Mouse (Mus musculus) neural tube, embryonic 14.5 days (tissue): ENCODE measurements around the gene Slc1a2. TPM values are rescaled to one million over a fixed set of nuclear protein-coding genes. Genes with fewer than 3 reads are reported as not detected.

ENCODE experiments used
- ATAC-seq: fragments of 200-750 bp; cut with Nextera tagmentation; 2 replicates; pipeline ENCODE4 v1.8.0; 2017; ENCODE audit warnings: low read depth, mild to moderate bottlenecking, moderate TSS enrichment, moderate library complexity
- H3K27ac ChIP-seq: fragments of 300-500 bp; sonication (generic); 2 replicates; pipeline ENCODE4 v1.5.1; 2014; ENCODE audit warnings: low read depth, mild to moderate bottlenecking, control low read depth, low read length, moderate library complexity, mixed read lengths
- H3K27me3 ChIP-seq: fragments of 300-500 bp; sonication (generic); 2 replicates; pipeline ENCODE4 v1.6.1; 2014; ENCODE audit warnings: low read length; ENCODE audit not compliant: control insufficient read depth, insufficient read depth
- H3K36me3 ChIP-seq: fragments of 300-500 bp; sonication (generic); 2 replicates; pipeline ENCODE4 v1.6.1; 2014; ENCODE audit warnings: low read length, mixed read lengths; ENCODE audit not compliant: control insufficient read depth, insufficient read depth
- H3K4me1 ChIP-seq: fragments of 300-500 bp; sonication (generic); 2 replicates; pipeline ENCODE4 v1.6.1; 2014; ENCODE audit warnings: low read length; ENCODE audit not compliant: control insufficient read depth, insufficient read depth
- H3K4me2 ChIP-seq: fragments of 300-500 bp; sonication (generic); 2 replicates; pipeline ENCODE4 v1.6.1; 2014; ENCODE audit warnings: mild to moderate bottlenecking, low read depth, low read length, control low read depth
- H3K4me3 ChIP-seq: fragments of 300-500 bp; sonication (generic); 2 replicates; pipeline ENCODE4 v1.5.1; 2014; ENCODE audit warnings: low read depth, low read length, control low read depth, mixed read lengths
- H3K9ac ChIP-seq: fragments of 300-500 bp; sonication (generic); replicated peaks from 2 replicates; pipeline ENCODE4 v1.6.1; 2014; ENCODE audit warnings: low read depth, mild to moderate bottlenecking, control low read depth, low read length, mixed read lengths
- H3K9me3 ChIP-seq: fragments of 300-500 bp; sonication (generic); 2 replicates; pipeline ENCODE4 v1.6.1; 2016; ENCODE audit warnings: low read length; ENCODE audit not compliant: control insufficient read depth
- WGBS: fragments of 180-500 bp; shearing (Covaris S2); extraction: QIAGEN DNeasy Blood & Tissue Kit; methylation state at CpG from one replicate; pipeline ENCODE4 v1.1.7; 2014; 5-methylcytosine and 5-hydroxymethylcytosine counted together
- polyA plus RNA-seq: library from polyadenylated mRNA; unstranded; fragments of >200 nt; fragmentation: Nextera tagmentation; extraction: Ambion mirVana; gene quantifications from 2 replicates; pipeline ENCODE4 v1.2.1, GENCODE M21; 2014

Gene Slc1a2
- polyA plus RNA-seq, 1 experiment from 2014 or later = 40.8 TPM

DNA sequence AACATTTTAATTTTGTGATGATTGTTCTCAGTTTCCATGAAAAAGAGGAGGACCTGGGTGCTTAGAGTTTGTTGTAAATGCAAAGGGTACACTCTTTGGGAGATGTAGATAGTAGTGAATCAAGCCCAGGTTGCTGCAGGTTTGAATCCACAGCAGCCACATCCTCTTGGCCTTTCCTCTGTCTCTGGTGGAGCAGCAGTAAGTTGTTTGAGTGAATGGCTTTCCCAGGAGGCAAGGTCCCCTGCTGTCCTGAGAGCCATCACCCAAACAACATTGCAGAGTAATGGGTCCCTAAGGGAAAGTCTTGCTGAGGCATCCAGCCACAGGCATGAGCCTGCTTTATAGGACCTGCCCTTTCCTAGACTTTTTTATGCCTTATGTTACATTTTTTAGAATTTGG lies 37.1 kb downstream of the Slc1a2 start:
- H3K9ac ChIP-seq = no peak overlapping the region
- no peaks in the 10 kb centered on the region for H3K36me3 ChIP-seq
- no peak overlapping the region for H3K27ac ChIP-seq
- no peak overlapping the region for H3K4me3 ChIP-seq
- H3K9me3 ChIP-seq = no peaks in the 10 kb centered on the region
- H3K27me3 ChIP-seq = no peaks in the 10 kb centered on the region
- H3K4me1 ChIP-seq = no peaks in the 10 kb centered on the region
- no peak for ATAC-seq
- H3K4me2 ChIP-seq = no peak overlapping the region

DNA sequence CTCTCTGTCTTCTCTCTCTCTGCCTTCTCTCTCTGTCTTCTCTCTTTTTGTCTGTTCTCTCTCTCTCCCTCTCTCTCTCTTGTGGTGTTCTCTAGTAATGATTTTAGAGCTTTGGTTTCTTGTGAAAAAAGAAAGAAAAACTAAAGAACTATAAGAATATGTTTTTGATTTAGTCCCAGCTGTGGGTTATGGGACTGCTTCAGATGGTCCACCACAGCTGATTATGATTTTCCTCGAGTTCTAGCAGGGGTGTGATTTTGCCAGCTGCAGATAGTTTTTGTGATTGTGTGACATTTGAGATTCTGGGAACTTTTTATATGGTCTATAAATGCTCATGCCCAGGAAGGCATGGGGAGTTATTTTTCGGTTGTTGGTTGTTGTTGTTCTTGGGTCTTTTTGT lies 39.3 kb downstream of the Slc1a2 start:
- Histone ChIP-seq H3K9me3 (no peaks in the 10 kb centered on the region), H3K4me3 (no peak overlapping the region), H3K4me2 (no peak overlapping the region), H3K4me1 (no peaks in the 10 kb centered on the region), H3K9ac (no peak overlapping the region), H3K36me3 (no peaks in the 10 kb centered on the region), H3K27me3 (no peaks in the 10 kb centered on the region), H3K27ac (no peak overlapping the region)
- no peak for ATAC-seq
- 75% methylated on average over 2 of the region's 2 CpGs for WGBS

DNA sequence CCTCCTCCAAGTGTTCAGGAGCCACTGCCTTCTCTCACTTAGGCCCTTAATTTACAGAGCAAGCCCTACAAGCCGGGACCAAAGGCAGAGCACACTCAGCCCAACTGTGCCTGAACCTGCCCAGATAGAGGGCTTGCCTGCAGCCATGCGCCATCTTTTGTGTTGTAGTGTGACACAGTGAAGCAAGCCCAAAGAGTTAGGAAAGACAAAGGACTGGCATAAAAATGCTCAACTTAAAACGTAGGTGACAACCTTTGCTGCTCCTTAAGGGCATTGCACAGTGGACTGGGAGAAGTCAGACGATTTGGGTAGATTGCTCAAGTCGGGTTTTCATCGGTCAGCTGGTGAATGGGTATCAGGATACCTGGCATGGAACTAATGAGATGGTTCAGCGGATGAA lies 41.5 kb downstream of the Slc1a2 start:
- Histone ChIP-seq H3K9me3 (no peaks in the 10 kb centered on the region), H3K36me3 (no peaks in the 10 kb centered on the region), H3K4me3 (no peak overlapping the region), H3K27me3 (no peaks in the 10 kb centered on the region), H3K4me1 (no peaks in the 10 kb centered on the region), H3K9ac (no peak overlapping the region), H3K27ac (no peak overlapping the region), H3K4me2 (no peak overlapping the region)
- 94% methylated on average over 7 of the region's 7 CpGs for WGBS
- ATAC-seq = no peak

DNA sequence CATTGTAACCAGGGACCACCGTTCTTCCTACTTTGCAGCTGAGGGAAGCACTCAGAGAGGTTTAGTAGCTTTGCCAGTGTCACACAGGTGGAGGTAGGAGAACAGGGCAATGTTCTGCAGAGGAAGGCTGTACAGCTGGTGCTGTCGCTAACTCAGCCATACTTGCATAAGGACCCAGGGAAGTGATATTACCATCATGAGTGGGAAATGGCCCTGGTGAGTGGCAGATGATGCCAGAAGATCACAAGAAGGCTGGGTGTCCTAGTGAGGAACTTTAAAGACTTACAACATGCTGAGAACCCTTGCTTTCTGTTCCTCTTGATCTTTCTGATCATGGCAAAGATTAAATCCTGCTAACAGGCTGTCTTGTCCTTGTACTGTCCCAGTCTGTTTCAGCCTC lies 42.2 kb downstream of the Slc1a2 start:
- H3K9me3 ChIP-seq = no peaks in the 10 kb centered on the region
- no peaks in the 10 kb centered on the region for H3K27me3 ChIP-seq
- H3K9ac ChIP-seq = no peak overlapping the region
- H3K4me2 ChIP-seq = no peak overlapping the region
- H3K4me1 ChIP-seq = no peaks in the 10 kb centered on the region
- no peak for ATAC-seq
- H3K36me3 ChIP-seq = no peaks in the 10 kb centered on the region
- WGBS = 100% methylated on average over 2 of the region's 2 CpGs
- no peak overlapping the region for H3K27ac ChIP-seq
- H3K4me3 ChIP-seq = no peak overlapping the region

DNA sequence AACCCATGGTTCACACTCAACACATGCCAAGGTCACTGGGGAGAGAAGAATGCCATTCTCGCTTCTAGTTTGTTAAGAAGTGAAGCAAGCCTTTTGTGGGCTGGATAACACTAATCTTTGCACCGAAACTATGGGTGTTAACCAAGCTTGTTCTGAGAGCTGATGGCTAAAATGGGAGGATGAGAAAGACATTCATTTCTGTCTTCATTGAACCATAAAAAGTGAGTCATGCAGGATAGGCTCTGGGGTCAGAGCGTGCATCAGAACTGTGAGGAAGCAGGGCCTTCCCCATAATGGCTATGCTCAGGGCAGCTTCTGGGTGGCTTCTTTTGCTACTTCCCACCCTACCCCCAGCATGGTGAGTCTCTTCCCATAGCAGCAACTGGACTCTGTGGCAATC lies 42.9 kb downstream of the Slc1a2 start:
- no peak overlapping the region for H3K27ac ChIP-seq
- H3K36me3 ChIP-seq = no peaks in the 10 kb centered on the region
- no peaks in the 10 kb centered on the region for H3K9me3 ChIP-seq
- no peak overlapping the region for H3K4me2 ChIP-seq
- WGBS = 92% methylated on average over 3 of the region's 3 CpGs
- no peak overlapping the region for H3K4me3 ChIP-seq
- ATAC-seq = no peak
- no peak overlapping the region for H3K9ac ChIP-seq
- H3K27me3 ChIP-seq = no peaks in the 10 kb centered on the region
- H3K4me1 ChIP-seq = no peaks in the 10 kb centered on the region

DNA sequence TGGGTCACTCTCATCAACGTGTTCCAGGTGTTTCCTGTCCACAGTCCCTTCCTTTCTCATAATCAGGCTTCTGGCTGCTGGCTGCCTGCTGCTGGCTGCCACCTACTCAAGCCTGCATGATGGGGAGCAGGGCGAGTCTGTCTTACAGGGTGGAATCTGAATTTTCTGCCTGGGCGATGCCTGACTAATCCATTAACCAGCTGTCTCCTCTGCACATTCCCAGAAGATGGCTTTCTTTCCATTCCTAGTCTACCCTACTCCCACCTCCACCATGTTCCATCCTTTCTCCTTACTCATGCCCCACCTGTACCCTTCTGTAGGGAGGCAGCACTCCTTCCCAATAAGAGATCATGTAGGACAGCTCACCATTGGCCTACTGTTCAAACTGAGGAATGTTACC lies 45.1 kb downstream of the Slc1a2 start:
- Histone ChIP-seq H3K27ac (no peak overlapping the region), H3K27me3 (no peaks in the 10 kb centered on the region), H3K4me3 (no peak overlapping the region), H3K4me1 (no peaks in the 10 kb centered on the region), H3K9ac (no peak overlapping the region), H3K36me3 (no peaks in the 10 kb centered on the region), H3K9me3 (no peaks in the 10 kb centered on the region), H3K4me2 (no peak overlapping the region)
- ATAC-seq = no peak
- 80% methylated on average over 3 of the region's 3 CpGs for WGBS

DNA sequence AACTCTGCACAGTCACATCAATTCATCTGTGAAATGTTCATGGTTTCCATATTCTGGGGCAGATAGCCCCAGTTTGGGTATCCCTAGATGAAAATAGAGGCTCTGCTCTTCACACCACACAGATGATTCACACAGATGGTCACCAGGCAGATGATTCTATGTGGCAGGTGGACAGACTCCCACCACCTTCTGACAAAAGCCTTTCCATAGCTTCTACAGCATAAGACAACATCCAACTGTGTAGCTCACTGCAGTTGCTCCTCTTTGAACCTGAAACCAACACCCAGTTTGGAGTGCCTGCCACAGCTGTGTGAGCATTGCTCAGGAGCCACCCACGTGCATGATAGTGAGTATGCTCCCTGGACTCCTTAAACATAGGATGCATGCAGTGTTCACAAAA lies 46.3 kb downstream of the Slc1a2 start:
- H3K4me1 ChIP-seq = no peaks in the 10 kb centered on the region
- no peak overlapping the region for H3K9ac ChIP-seq
- H3K4me2 ChIP-seq = no peak overlapping the region
- no peak overlapping the region for H3K4me3 ChIP-seq
- H3K9me3 ChIP-seq = no peaks in the 10 kb centered on the region
- no peak overlapping the region for H3K27ac ChIP-seq
- ATAC-seq = no peak
- 83% methylated on average over 1 of the region's 1 CpGs for WGBS
- no peaks in the 10 kb centered on the region for H3K27me3 ChIP-seq
- no peaks in the 10 kb centered on the region for H3K36me3 ChIP-seq

DNA sequence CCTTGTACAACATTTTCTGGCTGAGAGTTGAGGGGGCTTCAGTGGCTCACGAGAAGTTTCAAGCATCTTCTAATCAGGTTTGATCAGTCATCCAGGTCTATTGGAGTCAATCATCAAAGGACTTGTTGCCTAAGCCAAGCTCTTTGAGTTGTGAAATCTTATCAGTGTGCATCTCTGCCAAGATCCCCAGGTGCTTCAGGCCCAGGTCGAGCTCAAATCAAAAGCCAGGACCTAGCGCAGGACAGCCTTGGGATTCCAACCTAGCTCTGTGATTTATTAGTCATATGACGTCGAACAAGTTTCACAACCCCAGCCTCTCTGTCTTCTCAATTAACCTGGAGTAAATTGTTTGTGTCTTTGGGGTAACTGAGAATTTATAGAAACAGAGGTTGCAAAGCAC lies 53.1 kb downstream of the Slc1a2 start:
- ATAC-seq = no peak
- Histone ChIP-seq H3K4me1 (no peaks in the 10 kb centered on the region), H3K9ac (no peak overlapping the region), H3K36me3 (no peaks in the 10 kb centered on the region), H3K27ac (no peak overlapping the region), H3K27me3 (no peaks in the 10 kb centered on the region), H3K4me2 (no peak overlapping the region), H3K4me3 (no peak overlapping the region), H3K9me3 (no peaks in the 10 kb centered on the region)
- WGBS = 80% methylated on average over 5 of the region's 5 CpGs

DNA sequence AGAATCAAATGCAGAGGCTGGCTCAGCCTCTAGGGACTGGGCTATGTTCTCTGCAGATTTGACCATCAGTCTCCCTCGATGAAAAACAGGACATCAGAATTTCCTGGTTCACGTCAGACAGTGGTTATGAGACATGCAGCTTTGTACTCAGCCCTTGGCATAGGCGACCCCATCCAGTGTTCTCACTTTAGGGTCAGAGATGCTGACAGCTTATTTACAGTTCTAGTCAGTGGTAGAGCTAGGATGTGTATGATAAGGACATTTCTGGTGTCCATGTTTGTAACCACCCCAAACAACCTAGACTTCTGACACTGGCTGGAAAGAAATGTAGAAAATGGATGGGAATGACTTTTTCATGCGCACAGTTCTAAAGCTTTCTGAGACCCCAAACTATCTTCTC lies 53.6 kb downstream of the Slc1a2 start:
- H3K27ac ChIP-seq = no peak overlapping the region
- ATAC-seq = no peak
- no peak overlapping the region for H3K4me2 ChIP-seq
- no peak overlapping the region for H3K4me3 ChIP-seq
- WGBS = 89% methylated on average over 4 of the region's 4 CpGs
- H3K36me3 ChIP-seq = no peaks in the 10 kb centered on the region
- H3K9me3 ChIP-seq = no peaks in the 10 kb centered on the region
- no peaks in the 10 kb centered on the region for H3K27me3 ChIP-seq
- H3K9ac ChIP-seq = no peak overlapping the region
- no peaks in the 10 kb centered on the region for H3K4me1 ChIP-seq
